Mouse (Mus musculus): ENCODE results near the gene Hibadh. TPM values are rescaled to one million over a fixed set of nuclear protein-coding genes. Genes with fewer than 3 reads are reported as not detected.
"Not testable (repeated sequence)": the region's sequence is repeated elsewhere in the genome, so short reads cannot be mapped to it uniquely, and the experiment has no call there.

The Hibadh gene
- 27.2 and 39.2 TPM in 2 replicates for total RNA-seq (2014; rRNA removed)
- polyA plus RNA-seq (2015; fragmentation: Nextera tagmentation; extraction: Ambion mirVana), result 57.5 and 63.2 TPM in 2 replicates

DNA sequence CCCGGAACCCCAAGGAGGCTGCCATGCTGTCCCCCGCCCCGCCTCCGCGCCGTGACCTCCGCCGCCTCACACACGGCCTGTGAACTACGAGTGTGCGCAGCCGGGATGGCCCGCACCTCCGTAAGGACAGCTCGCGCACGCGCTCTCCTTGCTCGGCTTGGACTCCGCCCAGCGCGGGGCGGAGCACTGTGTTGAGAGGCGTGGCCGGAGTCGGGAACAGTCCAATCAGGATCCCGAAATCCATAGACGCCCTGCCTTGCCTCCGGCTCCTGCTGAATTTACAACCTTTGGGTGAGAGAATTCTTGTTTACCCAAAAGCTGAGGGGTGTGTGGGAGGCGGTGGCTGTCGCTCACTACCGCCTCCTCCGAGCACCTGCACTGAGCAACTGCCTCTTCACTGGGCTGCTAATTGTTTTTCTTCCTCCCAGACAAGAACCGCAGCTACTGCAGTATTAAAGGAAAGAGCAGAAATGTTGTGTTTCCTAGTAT, at the start of gene Hibadh:
Gene Hibadh, minus strand, starts transcription at position 166 of the 489 bp plus-strand sequence.
- Histone ChIP-seq H3K9ac (replicated peaks; ENCODE audit: low read length, poor library complexity, severe bottlenecking) (peak within 1 kb of the TSS; percentile 80), H3K27ac (ENCODE audit: low read depth, low read length) (peak within 1 kb of the TSS; percentile 62), H3K9me3 (ENCODE audit: low read length) (no peaks in the 10 kb centered on the region), H3K4me2 (ENCODE audit: low read depth, low read length, poor library complexity, severe bottlenecking) (peak within 1 kb of the TSS; percentile 83), H3K4me1 (ENCODE audit: insufficient read depth, low read length) (no peaks in the 10 kb centered on the region), H3K4me3 (ENCODE audit: low read depth, low read length) (peak within 1 kb of the TSS; percentile 79), H3K36me3 (ENCODE audit: insufficient read depth, low read length) (no peaks in the 10 kb centered on the region), H3K27me3 (ENCODE audit: insufficient read depth, low read length) (no peaks in the 10 kb centered on the region)
- TF ChIP-seq CTCF (IDR thresholded peaks at IDR 0.05), result peak; percentile 60
- DNase-seq (ENCODE audit: low spot score) (peak; percentile 99), ATAC-seq (ENCODE audit: low FRiP score) (peak; percentile 100)
- WGBS, result under 1% methylated on average over 34 of the region's 34 CpGs

DNA sequence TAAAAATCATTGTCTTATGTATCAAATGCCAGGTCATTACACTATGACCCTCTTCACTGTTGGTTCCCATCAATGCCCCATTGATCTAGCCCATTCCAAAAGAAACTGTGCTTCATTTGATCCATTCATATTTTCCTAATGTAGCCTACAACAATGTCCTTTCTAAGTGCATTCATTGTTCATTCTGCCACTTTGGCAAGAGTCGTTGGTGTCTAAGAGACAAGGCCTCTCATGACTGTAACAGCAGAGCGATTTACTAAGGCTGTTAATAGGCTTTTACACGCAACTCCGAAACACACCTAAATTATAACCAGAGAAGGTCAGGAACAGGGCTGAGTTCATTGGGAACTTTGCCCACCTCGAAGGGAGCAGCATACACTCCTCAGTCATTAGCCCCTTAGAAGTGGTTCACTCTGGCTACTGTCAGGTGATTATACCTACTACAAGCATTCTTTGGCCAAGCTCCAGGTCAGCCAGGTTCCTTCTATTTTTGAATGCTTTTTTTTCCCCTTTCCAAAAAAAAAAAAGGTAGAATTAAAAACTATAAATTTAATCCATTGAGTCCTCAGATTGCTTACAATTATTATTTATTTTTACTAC, 46.8 kb upstream of the Hibadh start:
- no peaks in the 10 kb centered on the region for H3K9me3 ChIP-seq (ENCODE audit: low read length)
- no peaks in the 10 kb centered on the region for H3K4me1 ChIP-seq (ENCODE audit: insufficient read depth, low read length)
- H3K4me3 ChIP-seq (ENCODE audit: low read depth, low read length), result no peak overlapping the region
- H3K4me2 ChIP-seq (ENCODE audit: low read depth, low read length, poor library complexity, severe bottlenecking), result no peak overlapping the region
- 62% methylated on average over 5 of the region's 5 CpGs for WGBS
- no peak for ATAC-seq (ENCODE audit: low FRiP score)
- DNase-seq (ENCODE audit: low spot score), result no peak
- no peak overlapping the region for H3K9ac ChIP-seq (replicated peaks; ENCODE audit: low read length, poor library complexity, severe bottlenecking)
- H3K27ac ChIP-seq (ENCODE audit: low read depth, low read length), result no peak overlapping the region
- H3K36me3 ChIP-seq (ENCODE audit: insufficient read depth, low read length), result no peaks in the 10 kb centered on the region
- no peaks in the 10 kb centered on the region for H3K27me3 ChIP-seq (ENCODE audit: insufficient read depth, low read length)
- TF ChIP-seq CTCF (IDR thresholded peaks at IDR 0.05), result no peak

DNA sequence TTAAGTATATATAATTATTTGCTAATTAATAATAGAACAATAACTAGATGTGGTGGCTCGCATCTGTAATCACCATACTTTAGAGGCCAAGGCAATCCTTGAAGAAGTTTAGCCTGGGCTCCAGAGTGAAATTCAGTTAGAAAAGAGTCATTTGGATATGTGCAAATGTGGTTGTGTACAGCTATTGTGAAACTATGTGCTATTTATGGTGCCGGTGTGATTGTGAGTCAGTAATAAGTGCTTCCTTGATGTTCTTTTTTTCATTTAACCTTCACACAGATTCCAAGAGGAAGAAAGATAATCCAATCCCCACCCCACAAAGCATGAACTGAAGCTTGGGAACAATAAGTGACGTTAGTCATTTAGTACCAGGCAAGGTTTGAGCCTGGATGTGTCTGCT, 42.4 kb upstream of the Hibadh start:
- Histone ChIP-seq H3K27ac (ENCODE audit: low read depth, low read length) (no peak overlapping the region), H3K27me3 (ENCODE audit: insufficient read depth, low read length) (no peaks in the 10 kb centered on the region), H3K9me3 (ENCODE audit: low read length) (no peaks in the 10 kb centered on the region), H3K36me3 (ENCODE audit: insufficient read depth, low read length) (no peaks in the 10 kb centered on the region), H3K9ac (replicated peaks; ENCODE audit: low read length, poor library complexity, severe bottlenecking) (no peak overlapping the region), H3K4me1 (ENCODE audit: insufficient read depth, low read length) (no peaks in the 10 kb centered on the region), H3K4me2 (ENCODE audit: low read depth, low read length, poor library complexity, severe bottlenecking) (no peak overlapping the region), H3K4me3 (ENCODE audit: low read depth, low read length) (no peak overlapping the region)
- ATAC-seq (ENCODE audit: low FRiP score) (no peak), DNase-seq (ENCODE audit: low spot score) (no peak)
- 84% methylated on average over 3 of the region's 3 CpGs for WGBS
- TF ChIP-seq CTCF (IDR thresholded peaks at IDR 0.05), result no peak

DNA sequence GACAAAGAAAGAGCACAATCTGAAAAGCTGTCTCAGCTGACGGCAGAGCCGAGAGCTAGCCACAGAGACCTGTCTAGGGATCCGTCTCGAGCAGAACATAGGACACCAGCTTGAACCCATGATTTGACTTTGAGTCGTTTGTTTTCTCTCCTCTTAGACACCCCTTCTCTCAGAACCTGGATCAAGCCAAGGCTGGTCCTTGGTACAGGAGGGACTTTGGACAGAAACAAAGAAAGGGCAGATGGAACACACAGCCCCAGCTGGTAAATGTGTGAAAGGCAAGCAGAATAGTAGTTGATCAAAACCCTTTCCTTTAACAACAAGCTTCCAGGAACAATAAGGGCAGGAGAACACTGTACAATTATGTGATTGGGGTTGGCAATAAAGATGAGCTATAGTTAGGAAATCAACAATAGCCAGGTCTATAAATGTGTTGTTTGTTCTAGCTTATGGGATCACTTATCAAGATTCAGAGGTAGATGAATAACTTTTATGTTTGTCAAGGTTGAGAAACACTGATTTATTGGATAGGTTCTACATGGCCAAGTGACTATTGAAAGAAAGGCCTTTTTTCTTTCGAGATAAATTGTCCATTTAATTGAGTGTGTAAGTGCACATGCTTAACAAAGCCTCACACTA, 41.8 kb upstream of the Hibadh start:
- Histone ChIP-seq H3K27me3 (ENCODE audit: insufficient read depth, low read length) (no peaks in the 10 kb centered on the region), H3K4me3 (ENCODE audit: low read depth, low read length) (no peak overlapping the region), H3K9me3 (ENCODE audit: low read length) (no peaks in the 10 kb centered on the region), H3K36me3 (ENCODE audit: insufficient read depth, low read length) (no peaks in the 10 kb centered on the region), H3K4me2 (ENCODE audit: low read depth, low read length, poor library complexity, severe bottlenecking) (no peak overlapping the region), H3K9ac (replicated peaks; ENCODE audit: low read length, poor library complexity, severe bottlenecking) (no peak overlapping the region), H3K27ac (ENCODE audit: low read depth, low read length) (no peak overlapping the region), H3K4me1 (ENCODE audit: insufficient read depth, low read length) (no peaks in the 10 kb centered on the region)
- DNase-seq (ENCODE audit: low spot score) (no peak), ATAC-seq (ENCODE audit: low FRiP score) (no peak)
- WGBS, result 77% methylated on average over 6 of the region's 6 CpGs
- TF ChIP-seq CTCF (IDR thresholded peaks at IDR 0.05), result no peak

DNA sequence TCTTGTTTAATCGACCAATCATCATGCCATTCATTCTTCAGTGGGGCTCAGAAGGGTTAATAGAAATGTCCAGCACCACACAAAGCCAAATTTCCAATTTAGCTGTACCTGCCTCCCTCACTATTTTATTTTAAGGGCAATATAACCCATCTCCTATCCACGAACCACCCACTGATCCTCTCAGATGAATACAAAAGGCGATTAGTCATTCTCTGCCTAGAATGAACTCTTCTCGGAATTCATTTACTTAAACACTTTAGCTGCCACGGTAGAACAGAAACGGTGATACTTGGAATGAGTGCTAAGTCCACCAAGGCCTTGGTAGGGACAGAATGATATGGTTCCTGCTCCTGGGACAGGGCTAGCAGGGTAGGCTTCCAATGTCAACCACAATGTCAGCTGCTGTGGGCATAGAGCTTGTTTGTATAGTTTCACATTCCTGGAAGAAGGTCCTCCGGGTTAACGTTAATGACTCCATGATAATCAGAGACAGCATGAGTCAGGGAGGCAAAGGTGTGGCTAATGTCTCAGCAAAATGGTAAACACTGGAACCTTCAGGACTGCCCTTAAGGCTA, 40.4 kb upstream of the Hibadh start:
- 45% methylated on average over 8 of the region's 8 CpGs for WGBS
- no peak overlapping the region for H3K27ac ChIP-seq (ENCODE audit: low read depth, low read length)
- H3K9me3 ChIP-seq (ENCODE audit: low read length), result no peaks in the 10 kb centered on the region
- H3K9ac ChIP-seq (replicated peaks; ENCODE audit: low read length, poor library complexity, severe bottlenecking), result no peak overlapping the region
- H3K4me2 ChIP-seq (ENCODE audit: low read depth, low read length, poor library complexity, severe bottlenecking), result no peak overlapping the region
- no peak for ATAC-seq (ENCODE audit: low FRiP score)
- no peak overlapping the region for H3K4me3 ChIP-seq (ENCODE audit: low read depth, low read length)
- TF ChIP-seq CTCF (IDR thresholded peaks at IDR 0.05), result no peak
- no peaks in the 10 kb centered on the region for H3K27me3 ChIP-seq (ENCODE audit: insufficient read depth, low read length)
- H3K4me1 ChIP-seq (ENCODE audit: insufficient read depth, low read length), result no peaks in the 10 kb centered on the region
- DNase-seq (ENCODE audit: low spot score), result no peak
- no peaks in the 10 kb centered on the region for H3K36me3 ChIP-seq (ENCODE audit: insufficient read depth, low read length)

DNA sequence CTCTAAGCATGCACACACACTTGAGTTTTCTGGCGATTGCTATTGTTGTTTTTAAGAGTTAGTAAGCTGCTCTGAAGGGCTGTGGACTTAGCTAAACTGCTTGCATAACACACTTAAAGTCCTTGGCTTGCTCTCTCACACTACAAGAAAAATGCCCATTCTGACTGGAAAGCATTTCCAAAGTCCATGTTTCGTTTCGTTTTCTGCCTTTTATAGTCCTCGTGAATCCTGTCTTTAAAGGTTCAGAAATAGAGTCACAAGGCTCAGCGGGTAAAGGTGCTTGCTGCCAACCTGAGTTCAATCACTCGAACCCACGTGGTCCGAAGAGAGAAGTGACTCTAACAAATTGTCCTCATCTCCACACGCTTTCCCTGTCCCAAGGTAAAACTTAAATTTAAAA, 39.4 kb upstream of the Hibadh start:
- no peak for TF ChIP-seq CTCF (IDR thresholded peaks at IDR 0.05)
- 86% methylated on average over 9 of the region's 9 CpGs for whole genome bisulfite sequencing
- H3K4me1 ChIP-seq (ENCODE audit: insufficient read depth, low read length), result no peaks in the 10 kb centered on the region
- H3K4me2 ChIP-seq (ENCODE audit: low read depth, low read length, poor library complexity, severe bottlenecking), result no peak overlapping the region
- no peak for DNase-seq (ENCODE audit: low spot score)
- no peaks in the 10 kb centered on the region for H3K36me3 ChIP-seq (ENCODE audit: insufficient read depth, low read length)
- H3K27me3 ChIP-seq (ENCODE audit: insufficient read depth, low read length), result no peaks in the 10 kb centered on the region
- no peaks in the 10 kb centered on the region for H3K9me3 ChIP-seq (ENCODE audit: low read length)
- no peak overlapping the region for H3K9ac ChIP-seq (replicated peaks; ENCODE audit: low read length, poor library complexity, severe bottlenecking)
- no peak overlapping the region for H3K27ac ChIP-seq (ENCODE audit: low read depth, low read length)
- no peak overlapping the region for H3K4me3 ChIP-seq (ENCODE audit: low read depth, low read length)
- ATAC-seq (ENCODE audit: low FRiP score), result no peak

DNA sequence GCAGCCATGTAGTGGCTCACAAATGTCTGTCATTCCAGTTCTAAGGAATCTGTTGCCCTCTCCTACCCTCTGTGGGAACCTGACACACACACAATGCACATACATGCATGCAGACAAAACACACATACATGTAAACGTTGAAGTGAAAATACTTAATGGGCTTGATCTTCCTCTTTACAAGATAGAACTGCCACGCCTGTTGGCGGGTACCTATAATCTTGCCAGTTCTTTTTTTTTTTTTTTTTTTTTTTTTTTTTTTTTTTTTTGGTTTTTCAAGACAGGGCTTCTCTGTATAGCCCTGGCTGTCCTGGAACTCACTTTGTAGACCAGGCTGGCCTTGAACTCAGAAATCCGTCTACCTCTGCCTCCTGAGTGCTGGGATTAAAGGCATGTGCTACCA, 37.3 kb upstream of the Hibadh start:
- not testable (repeated sequence) for DNase-seq (ENCODE audit: low spot score); H3K9me3 ChIP-seq (ENCODE audit: low read length); H3K4me1 ChIP-seq (ENCODE audit: insufficient read depth, low read length); H3K36me3 ChIP-seq (ENCODE audit: insufficient read depth, low read length); H3K27me3 ChIP-seq (ENCODE audit: insufficient read depth, low read length); H3K4me2 ChIP-seq (ENCODE audit: low read depth, low read length, poor library complexity, severe bottlenecking); H3K4me3 ChIP-seq (ENCODE audit: low read depth, low read length); ATAC-seq (ENCODE audit: low FRiP score); H3K27ac ChIP-seq (ENCODE audit: low read depth, low read length); H3K9ac ChIP-seq (replicated peaks; ENCODE audit: low read length, poor library complexity, severe bottlenecking)
- 89% methylated on average over 4 of the region's 4 CpGs for WGBS
